Mouse (Mus musculus): ENCODE measurements around the gene Zcchc17. TPM values are rescaled to one million over a fixed set of nuclear protein-coding genes. Genes with fewer than 3 reads are reported as not detected.

Zcchc17 gene
- total RNA-seq, 2 experiments from 2014 or later = 42.5 to 44.8 TPM

- peak; percentile 65 for DNase-seq (ENCODE audit: low spot score)
Observed at GRCm38 (mm10) chr4:130286531-130286930, 73.2 kb downstream of the Zcchc17 start.

- no peak for DNase-seq (ENCODE audit: low spot score)
Observed at GRCm38 (mm10) chr4:130283826-130284225, 75.9 kb downstream of the Zcchc17 start.

GRCm38 (mm10) chr4:130282856-130283255, 76.9 kb downstream of the Zcchc17 start:
- DNase-seq (ENCODE audit: low spot score) = no peak

GRCm38 (mm10) chr4:130279105-130279504, 80.6 kb downstream of the Zcchc17 start, which contains the start of gene Serinc2:
TSS of gene Serinc2 (minus strand) at chr4:130279205.
- no peak for DNase-seq (ENCODE audit: low spot score)

GRCm38 (mm10) chr4:130276573-130277176, 83.1 kb downstream of the Zcchc17 start:
- no peak for DNase-seq (ENCODE audit: low spot score)

- no peak for DNase-seq (ENCODE audit: low spot score)
Observed at GRCm38 (mm10) chr4:130275823-130276105, 84.0 kb downstream of the Zcchc17 start.

- peak; percentile 36 for DNase-seq (ENCODE audit: low spot score)
Observed at GRCm38 (mm10) chr4:130275016-130275822, 84.5 kb downstream of the Zcchc17 start.

GRCm38 (mm10) chr4:130274346-130275015, 85.3 kb downstream of the Zcchc17 start:
- no peak for DNase-seq (ENCODE audit: low spot score)

GRCm38 (mm10) chr4:130273698-130274345, 85.9 kb downstream of the Zcchc17 start:
- no peak for DNase-seq (ENCODE audit: low spot score)

- no peak for DNase-seq (ENCODE audit: low spot score)
Observed at GRCm38 (mm10) chr4:130270611-130271347, 89.0 kb downstream of the Zcchc17 start.

GRCm38 (mm10) chr4:130270089-130270488, 89.7 kb downstream of the Zcchc17 start:
- DNase-seq (ENCODE audit: low spot score) = no peak

- DNase-seq (ENCODE audit: low spot score) = no peak
Observed at GRCm38 (mm10) chr4:130268736-130269135, 91.0 kb downstream of the Zcchc17 start.

GRCm38 (mm10) chr4:130267069-130267468, 92.7 kb downstream of the Zcchc17 start:
- DNase-seq (ENCODE audit: low spot score) = no peak

- no peak for DNase-seq (ENCODE audit: low spot score)
Observed at GRCm38 (mm10) chr4:130266601-130267000, 93.1 kb downstream of the Zcchc17 start.

Other genes with a start within 250 kb of the Zcchc17 start
- not detected for gene Hcrtr1, start 220.6 kb downstream of the Zcchc17 start, total RNA-seq (2021)
- 10 to 100 TPM; 27.5 to 40.5 TPM for gene Tinagl1, start 184.8 kb downstream of the Zcchc17 start, total RNA-seq (2021)
- not detected for gene Gm853, start 137.5 kb downstream of the Zcchc17 start, total RNA-seq (2021)
- 10 to 100 TPM; 71.7 to 80.8 TPM for gene Serinc2, start 80.7 kb downstream of the Zcchc17 start, total RNA-seq (2021)
- 1,000 to 10,000 TPM in 1 of 2 experiments, 100 to 1,000 TPM in 1; 614 to 1,203 TPM for gene Fabp3, start 51.3 kb downstream of the Zcchc17 start, total RNA-seq (2021)
- gene Gm10570, start 51.3 kb downstream of the Zcchc17 start, total RNA-seq (2021) = under 1 TPM in 1 of 2 experiments, not detected in 1; 0.66 TPM
- gene Snrnp40, start 189 bp upstream of the Zcchc17 start, total RNA-seq (2021) = 10 to 100 TPM; 11.6 to 11.7 TPM
- gene Nkain1, start 214.2 kb upstream of the Zcchc17 start, total RNA-seq (2021) = 10 to 100 TPM; 21.0 to 29.5 TPM